ENCODE assay signal across 17 mouse cellular contexts in the genomic region with DNA sequence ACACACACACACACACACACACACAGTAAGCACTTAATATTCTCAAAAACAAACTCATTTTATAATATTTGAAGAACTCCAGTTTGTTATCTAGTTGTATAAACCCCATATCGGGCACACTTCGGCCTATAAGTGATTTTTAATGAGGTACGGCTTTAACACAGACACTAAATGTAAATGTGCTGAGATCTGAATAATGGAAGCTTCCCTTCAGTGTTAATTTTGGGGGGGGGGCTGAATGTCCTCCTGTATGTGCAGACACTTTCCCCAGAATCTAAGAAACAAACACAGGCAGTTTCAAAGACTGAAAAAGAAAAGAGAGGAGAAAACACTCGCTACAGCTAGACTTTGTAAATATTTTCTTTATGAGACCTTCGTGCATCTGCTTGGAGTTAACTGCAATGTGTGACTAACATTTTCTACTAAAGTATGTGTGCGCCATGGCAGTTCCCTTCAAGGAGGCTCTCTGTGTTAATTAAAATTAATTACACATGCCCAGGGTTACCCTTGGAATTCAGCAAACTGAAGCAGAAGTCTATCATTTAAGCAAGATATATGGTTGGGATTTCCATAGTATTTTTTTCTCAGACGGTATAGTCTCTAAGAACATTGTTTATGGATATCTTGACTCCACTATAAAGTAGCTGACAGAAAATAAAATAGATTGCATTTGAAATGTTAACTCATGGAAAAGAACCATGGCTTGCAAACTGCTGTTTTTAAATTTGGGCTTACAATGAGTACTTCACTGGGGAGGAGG.
DNase-seq lines count a peak whose midpoint lies in the region; ATAC-seq and TF ChIP-seq lines count a peak whose summit lies in the region.
"Had no signal": no experiment of that assay in that cellular context is flagged by ENCODE, and none has a peak within 500 bp of the region (broad histone marks: within the 10 kb centered on the region; RNA-seq: fewer than 3 reads in every experiment).

No protein-coding gene starts in this region.

- H3K9ac ChIP-seq in forebrain, embryonic 12.5 days, result no peak overlapping the region
- H3K9ac ChIP-seq in forebrain, embryonic 11.5 days (ENCODE audit: low read length), result no peak overlapping the region
- no peak overlapping the region for H3K9ac ChIP-seq in kidney, postnatal 0 days (ENCODE audit: low read depth, low read length)
- H3K9ac ChIP-seq in embryonic facial prominence, embryonic 12.5 days, result no peak overlapping the region
- H3K9ac ChIP-seq in limb, embryonic 13.5 days, result no peak overlapping the region
- H3K9ac ChIP-seq: heart, embryonic 13.5 days had no signal

- no peak for TF ChIP-seq CTCF in kidney, postnatal 0 days (IDR thresholded peaks at IDR 0.05; ENCODE audit: low read depth)
- no peak for TF ChIP-seq CTCF in gastrocnemius, adult 2 months (IDR thresholded peaks at IDR 0.05)

- H3K4me3 ChIP-seq in forebrain, embryonic 12.5 days (replicated peaks), result no peak overlapping the region
- no peak overlapping the region for H3K4me3 ChIP-seq in forebrain, embryonic 11.5 days (ENCODE audit: low read depth, low read length)
- H3K4me3 ChIP-seq in kidney, postnatal 0 days (replicated peaks; ENCODE audit: low read depth, low read length), result no peak overlapping the region
- no peak overlapping the region for H3K4me3 ChIP-seq in embryonic facial prominence, embryonic 12.5 days
- no peak overlapping the region for H3K4me3 ChIP-seq in limb, embryonic 13.5 days
- H3K4me3 ChIP-seq in gastrocnemius, adult 2 months, result no peak overlapping the region
- H3K4me3 ChIP-seq: heart, embryonic 13.5 days; midbrain, embryonic 10.5 days had no signal

- ATAC-seq in forebrain, embryonic 12.5 days (ENCODE audit: low FRiP score), result no peak
- ATAC-seq in forebrain, embryonic 11.5 days (replicated peaks; ENCODE audit: low FRiP score), result no peak
- no peak for ATAC-seq in kidney, postnatal 0 days (replicated peaks; ENCODE audit: low FRiP score, low read depth)
- no peak for ATAC-seq in embryonic facial prominence, embryonic 12.5 days (ENCODE audit: insufficient number of reproducible peaks, insufficient read depth, low FRiP score, low TSS enrichment)
- ATAC-seq in limb, embryonic 13.5 days (ENCODE audit: low FRiP score, low read depth), result peak; percentile 57; the same call in 1 of the 2 replicates
- ATAC-seq: hindbrain, postnatal 0 days; Patski had no signal

- peaks cover 4% of the 10 kb centered on the region for H3K4me1 ChIP-seq in forebrain, embryonic 12.5 days
- no peaks in the 10 kb centered on the region for H3K4me1 ChIP-seq in forebrain, embryonic 11.5 days (replicated peaks; ENCODE audit: control insufficient read depth, insufficient read depth, low read length)
- H3K4me1 ChIP-seq in kidney, postnatal 0 days (replicated peaks; ENCODE audit: insufficient read depth, low read length), result no peaks in the 10 kb centered on the region
- H3K4me1 ChIP-seq in embryonic facial prominence, embryonic 12.5 days, result peaks cover 6% of the 10 kb centered on the region; the same call in 1 of the 2 replicates
- H3K4me1 ChIP-seq in limb, embryonic 13.5 days, result peaks cover 43% of the 10 kb centered on the region
- H3K4me1 ChIP-seq: midbrain, embryonic 10.5 days had no signal

- no peaks in the 10 kb centered on the region for H3K36me3 ChIP-seq in forebrain, embryonic 12.5 days (replicated peaks)
- no peaks in the 10 kb centered on the region for H3K36me3 ChIP-seq in forebrain, embryonic 11.5 days (ENCODE audit: control insufficient read depth, insufficient read depth, low read length)
- no peaks in the 10 kb centered on the region for H3K36me3 ChIP-seq in kidney, postnatal 0 days (ENCODE audit: insufficient read depth, low read length)
- no peaks in the 10 kb centered on the region for H3K36me3 ChIP-seq in embryonic facial prominence, embryonic 12.5 days
- H3K36me3 ChIP-seq in limb, embryonic 13.5 days, result no peaks in the 10 kb centered on the region
- H3K36me3 ChIP-seq: heart, embryonic 13.5 days; midbrain, embryonic 10.5 days had no signal

- H3K9me3 ChIP-seq in forebrain, embryonic 12.5 days, result no peaks in the 10 kb centered on the region
- no peaks in the 10 kb centered on the region for H3K9me3 ChIP-seq in forebrain, embryonic 11.5 days (ENCODE audit: control insufficient read depth, low read length)
- H3K9me3 ChIP-seq in kidney, postnatal 0 days (replicated peaks; ENCODE audit: low read length), result no peaks in the 10 kb centered on the region
- H3K9me3 ChIP-seq in embryonic facial prominence, embryonic 12.5 days, result no peaks in the 10 kb centered on the region
- no peaks in the 10 kb centered on the region for H3K9me3 ChIP-seq in limb, embryonic 13.5 days
- H3K9me3 ChIP-seq: heart, embryonic 13.5 days; midbrain, embryonic 10.5 days had no signal

- H3K4me2 ChIP-seq in forebrain, embryonic 12.5 days, result no peak overlapping the region
- no peak overlapping the region for H3K4me2 ChIP-seq in forebrain, embryonic 11.5 days (ENCODE audit: low read depth, low read length, severe bottlenecking)
- no peak overlapping the region for H3K4me2 ChIP-seq in kidney, postnatal 0 days (ENCODE audit: low read length)
- no peak overlapping the region for H3K4me2 ChIP-seq in embryonic facial prominence, embryonic 12.5 days (replicated peaks)
- no peak overlapping the region for H3K4me2 ChIP-seq in limb, embryonic 13.5 days (replicated peaks)
- H3K4me2 ChIP-seq: heart, embryonic 13.5 days had no signal

- intact Hi-C loops in gastrocnemius, adult 2 months (cut with DNase I), result no loop called here

- peak overlapping the region; percentile 43; the same call in 1 of the 2 replicates for H3K27ac ChIP-seq in forebrain, embryonic 12.5 days
- H3K27ac ChIP-seq in forebrain, embryonic 11.5 days (ENCODE audit: low read depth, low read length), result no peak overlapping the region
- no peak overlapping the region for H3K27ac ChIP-seq in kidney, postnatal 0 days
- H3K27ac ChIP-seq in embryonic facial prominence, embryonic 12.5 days, result peak overlapping the region; percentile 65
- peak overlapping the region; percentile 82 for H3K27ac ChIP-seq in limb, embryonic 13.5 days
- H3K27ac ChIP-seq in gastrocnemius, adult 2 months, result no peak overlapping the region
- H3K27ac ChIP-seq: heart, embryonic 13.5 days; hindbrain, postnatal 0 days; midbrain, embryonic 10.5 days had no signal

- no peak for DNase-seq in forebrain, embryonic 11.5 days (ENCODE audit: low spot score)
- DNase-seq in kidney, postnatal 0 days (ENCODE audit: low spot score), result peak; percentile 70
- DNase-seq in kidney, adult 9 months, result no peak
- no peak for DNase-seq in cerebellum, postnatal 25 days
- DNase-seq in gastrocnemius, adult 2 months, result no peak
- DNase-seq: cerebellum, postnatal 36 days; heart, postnatal 4 days; lung, postnatal 10 days; spleen, adult 18-20 months; thymus, postnatal 36 days had no signal

- WGBS in forebrain, embryonic 12.5 days, result 60% methylated on average over 7 of the region's 7 CpGs
- 76% methylated on average over 7 of the region's 7 CpGs for WGBS in forebrain, embryonic 11.5 days
- 45% methylated on average over 7 of the region's 7 CpGs for WGBS in kidney, postnatal 0 days
- 54% methylated on average over 7 of the region's 7 CpGs for WGBS in embryonic facial prominence, embryonic 12.5 days
- 27% methylated on average over 7 of the region's 7 CpGs for WGBS in limb, embryonic 13.5 days

- H3K27me3 ChIP-seq in forebrain, embryonic 12.5 days, result no peaks in the 10 kb centered on the region
- no peaks in the 10 kb centered on the region for H3K27me3 ChIP-seq in forebrain, embryonic 11.5 days (ENCODE audit: control insufficient read depth, insufficient read depth, low read length)
- H3K27me3 ChIP-seq in kidney, postnatal 0 days (ENCODE audit: insufficient read depth, low read length), result no peaks in the 10 kb centered on the region
- H3K27me3 ChIP-seq in embryonic facial prominence, embryonic 12.5 days, result no peaks in the 10 kb centered on the region
- H3K27me3 ChIP-seq in limb, embryonic 13.5 days, result no peaks in the 10 kb centered on the region
- H3K27me3 ChIP-seq: heart, embryonic 13.5 days; Patski had no signal

Comparison
In these comparisons a context has a peak if more than half of its experiments do, and no peak if none do; other contexts are left out.
1. H3K27ac ChIP-seq: peak in forebrain, embryonic 12.5 days (single experiment), embryonic facial prominence, embryonic 12.5 days (single experiment) and limb, embryonic 13.5 days (single experiment); none in forebrain, embryonic 11.5 days (single experiment), kidney, postnatal 0 days (single experiment) and gastrocnemius, adult 2 months (single experiment).